In genomic region chr14:73895266-73895665, GRCm38 (mm10) we compare ENCODE assay signal across 12 mouse cellular contexts.
"Had no signal": no experiment of that assay in that cellular context is flagged by ENCODE, and none has a peak within 500 bp of the region (broad histone marks: within the 10 kb centered on the region; RNA-seq: fewer than 3 reads in every experiment).

No protein-coding gene starts in this region.

- H3K4me2 ChIP-seq: intestine, embryonic 15.5 days; midbrain, embryonic 13.5 days had no signal

- H3K4me3 ChIP-seq: intestine, embryonic 15.5 days; left cerebral cortex, adult 2 months; limb, embryonic 10.5 days; midbrain, embryonic 13.5 days had no signal

- ATAC-seq: intestine, embryonic 15.5 days; midbrain, embryonic 13.5 days had no signal

- DNase-seq: kidney, adult 18-20 months; kidney, postnatal 25 days; lung, adult 2 months; right cerebral cortex, postnatal 25 days; thymus, postnatal 4 days had no signal

- H3K27ac ChIP-seq: intestine, embryonic 15.5 days; left cerebral cortex, adult 2 months; limb, embryonic 10.5 days; liver, embryonic 14.5 days; macrophage; midbrain, embryonic 13.5 days; stomach, postnatal 0 days had no signal

- H3K36me3 ChIP-seq: intestine, embryonic 15.5 days; limb, embryonic 10.5 days; midbrain, embryonic 13.5 days had no signal

- H3K27me3 ChIP-seq: intestine, embryonic 15.5 days; midbrain, embryonic 13.5 days had no signal

- H3K9ac ChIP-seq: intestine, embryonic 15.5 days; liver, embryonic 14.5 days; midbrain, embryonic 13.5 days had no signal

- H3K4me1 ChIP-seq: intestine, embryonic 15.5 days; limb, embryonic 10.5 days; midbrain, embryonic 13.5 days had no signal

- H3K9me3 ChIP-seq: intestine, embryonic 15.5 days; limb, embryonic 10.5 days; midbrain, embryonic 13.5 days had no signal
